Mouse (Mus musculus) gastrocnemius, adult 2 months (tissue): ENCODE measurements around the gene Sema3f. TPM values are rescaled to one million over a fixed set of nuclear protein-coding genes. Genes with fewer than 3 reads are reported as not detected.

Source experiments
- DNase-seq: peaks from one replicate; pipeline ENCODE4 v3.0.0; 2022
- H3K27ac ChIP-seq: fragments of 200-600 bp; 2 replicates; pipeline ENCODE4 v1.8.1; 2022; ENCODE audit warnings: mild to moderate bottlenecking
- H3K4me3 ChIP-seq: fragments of 200-600 bp; 2 replicates; pipeline ENCODE4 v1.8.1; 2022; ENCODE audit warnings: mild to moderate bottlenecking, moderate library complexity
- CTCF ChIP-seq: fragments of 200-600 bp; IDR thresholded peaks from 2 replicates; pipeline ENCODE4 v1.8.1; 2022; ENCODE audit warnings: antibody characterized with exemption, mild to moderate bottlenecking, moderate library complexity
- intact Hi-C: fragments of 180-260 bp; cut with DNase I; formaldehyde crosslinking; loops from one replicate; pipeline ENCODE4 v1.15.1; 2025
- total RNA-seq, 2 experiments: library from RNA; stranded (reverse); gene quantifications; 2 replicates each; pipeline ENCODE4 v1.2.3; 2021

Sema3f gene
- total RNA-seq, 2 experiments from 2014 or later, result 6.3 to 9.2 TPM

- intact Hi-C loops, result loop anchor here (1.0 kb wide), 1 partner anchor 31 kb away; no protein-coding TSS in a partner anchor
- Histone ChIP-seq H3K4me3 (peak overlapping the region; percentile 76), H3K27ac (peak overlapping the region; percentile 88; the same call in 1 of the 2 replicates)
- no peak for DNase-seq
- TF ChIP-seq CTCF, result no peak
These were observed 65.1 kb downstream of the Sema3f start for GRCm38 (mm10) chr9:107645153-107645510.

GRCm38 (mm10) chr9:107644495-107645152, 65.7 kb downstream of the Sema3f start:
- no peak; the same call in 1 of the 2 replicates for TF ChIP-seq CTCF
- Histone ChIP-seq H3K4me3 (peak overlapping the region; percentile 76), H3K27ac (peak overlapping the region; percentile 88)
- intact Hi-C loops, result loop anchor here (1.0 to 5.0 kb wide), 4 partner anchors 18 to 93 kb away; no protein-coding TSS in a partner anchor
- DNase-seq, result peak; percentile 95

GRCm38 (mm10) chr9:107643544-107644214, 66.6 kb downstream of the Sema3f start:
- peak overlapping the region; percentile 88 for H3K27ac ChIP-seq
- DNase-seq, result no peak
- H3K4me3 ChIP-seq, result peak overlapping the region; percentile 76
- TF ChIP-seq CTCF, result no peak
- intact Hi-C loops, result loop anchor here (1.0 to 5.0 kb wide), 3 partner anchors 17 to 94 kb away; no protein-coding TSS in a partner anchor

- intact Hi-C loops, result loop anchor here (5.0 kb wide), 1 partner anchor 96 kb away; no protein-coding TSS in a partner anchor
- peak overlapping the region; percentile 29 for H3K27ac ChIP-seq
These were observed 68.6 kb downstream of the Sema3f start for GRCm38 (mm10) chr9:107641666-107642065.

GRCm38 (mm10) chr9:107640257-107640772, 70.0 kb downstream of the Sema3f start:
- Histone ChIP-seq H3K4me3 (no peak overlapping the region), H3K27ac (peak overlapping the region; percentile 56)
- TF ChIP-seq CTCF, result no peak
- DNase-seq, result no peak
- intact Hi-C loops, result loop anchor here (5.0 kb wide), 1 partner anchor 97 kb away; no protein-coding TSS in a partner anchor

More at GRCm38 (mm10) chr9:107641666-107642065, 68.6 kb downstream of the Sema3f start:
- H3K4me3 ChIP-seq, result no peak overlapping the region
- no peak for DNase-seq
- no peak for TF ChIP-seq CTCF

GRCm38 (mm10) chr9:107637070-107637469, 73.2 kb downstream of the Sema3f start:
- H3K27ac ChIP-seq, result no peak overlapping the region

GRCm38 (mm10) chr9:107635279-107636028, 74.8 kb downstream of the Sema3f start, which contains the start of gene Gnai2:
TSS of gene Gnai2 (minus strand) at chr9:107635367.
- TF ChIP-seq CTCF, result no peak
- Histone ChIP-seq H3K4me3 (peak within 1 kb of the TSS; percentile 98), H3K27ac (peak within 1 kb of the TSS; percentile 94)
- DNase-seq, result peak; percentile 98
- intact Hi-C loops, result no loop called here

More at GRCm38 (mm10) chr9:107637070-107637469, 73.2 kb downstream of the Sema3f start:
- TF ChIP-seq CTCF, result no peak
- intact Hi-C loops, result no loop called here
- no peak overlapping the region for H3K4me3 ChIP-seq
- DNase-seq, result no peak

- Histone ChIP-seq H3K4me3 (peak overlapping the region; percentile 98), H3K27ac (peak overlapping the region; percentile 94)
- no peak for TF ChIP-seq CTCF
- intact Hi-C loops, result no loop called here
- DNase-seq, result no peak
These were observed 75.6 kb downstream of the Sema3f start for GRCm38 (mm10) chr9:107634406-107635278.

GRCm38 (mm10) chr9:107633661-107634405, 76.4 kb downstream of the Sema3f start:
- Histone ChIP-seq H3K27ac (peak overlapping the region; percentile 94), H3K4me3 (peak overlapping the region; percentile 98)
- peak; percentile 55 for DNase-seq
- TF ChIP-seq CTCF, result no peak
- intact Hi-C loops, result no loop called here

- TF ChIP-seq CTCF, result no peak
- H3K4me3 ChIP-seq, result peak overlapping the region; percentile 98
- intact Hi-C loops, result no loop called here
- peak; percentile 87 for DNase-seq
- H3K27ac ChIP-seq, result peak overlapping the region; percentile 94
These were observed 77.1 kb downstream of the Sema3f start for GRCm38 (mm10) chr9:107633091-107633660.
